Mouse (Mus musculus) hindbrain, embryonic 11.5 days (tissue): ENCODE results near the gene 2610528J11Rik. TPM values are rescaled to one million over a fixed set of nuclear protein-coding genes. Genes with fewer than 3 reads are reported as not detected.
"Not testable (repeated sequence)": the region's sequence is repeated elsewhere in the genome, so short reads cannot be mapped to it uniquely, and the experiment has no call there.

Experiments used
- ATAC-seq: fragments of 200-750 bp; cut with Nextera tagmentation; 2 replicates; pipeline ENCODE4 v1.8.0; 2017; ENCODE audit warnings: mild to moderate bottlenecking, moderate TSS enrichment, moderate library complexity; ENCODE audit not compliant: low FRiP score
- DNase-seq: peaks from one replicate; pipeline ENCODE4 v3.0.0-alpha.2; 2015; ENCODE audit warnings: low spot score
- H3K27ac ChIP-seq: fragments of 300-500 bp; sonication (generic); 2 replicates; pipeline ENCODE4 v1.5.1; 2014; ENCODE audit warnings: mild to moderate bottlenecking, low read depth, low read length
- H3K27me3 ChIP-seq: fragments of 300-500 bp; sonication (generic); 2 replicates; pipeline ENCODE4 v1.6.1; 2014; ENCODE audit warnings: mild to moderate bottlenecking, low read length, moderate library complexity, mixed read lengths; ENCODE audit not compliant: control insufficient read depth, insufficient read depth
- H3K36me3 ChIP-seq: fragments of 300-500 bp; sonication (generic); 2 replicates; pipeline ENCODE4 v1.6.1; 2014; ENCODE audit warnings: mild to moderate bottlenecking, low read length, moderate library complexity, mixed read lengths; ENCODE audit not compliant: control insufficient read depth, insufficient read depth
- H3K4me1 ChIP-seq: fragments of 300-500 bp; sonication (generic); replicated peaks from 2 replicates; pipeline ENCODE4 v1.6.1; 2014; ENCODE audit warnings: low read length, mixed read lengths; ENCODE audit not compliant: control insufficient read depth, insufficient read depth
- H3K4me2 ChIP-seq: fragments of 300-500 bp; sonication (generic); replicated peaks from 2 replicates; pipeline ENCODE4 v1.6.1; 2014; ENCODE audit warnings: mild to moderate bottlenecking, low read depth, low read length
- H3K4me3 ChIP-seq: fragments of 300-500 bp; sonication (generic); 2 replicates; pipeline ENCODE4 v1.5.1; 2014; ENCODE audit warnings: low read depth, low read length
- H3K9ac ChIP-seq: fragments of 300-500 bp; sonication (generic); 2 replicates; pipeline ENCODE4 v1.6.1; 2014; ENCODE audit warnings: low read depth, low read length
- H3K9me3 ChIP-seq: fragments of 300-500 bp; sonication (generic); 2 replicates; pipeline ENCODE4 v1.6.1; 2016; ENCODE audit warnings: low read length; ENCODE audit not compliant: control insufficient read depth
- WGBS: fragments of 180-500 bp; shearing (Covaris S2); extraction: QIAGEN DNeasy Blood & Tissue Kit; methylation state at CpG from one replicate; pipeline ENCODE4 v1.1.7; 2014; 5-methylcytosine and 5-hydroxymethylcytosine counted together
- polyA plus RNA-seq: library from polyadenylated mRNA; unstranded; fragments of >200 nt; fragmentation: Nextera tagmentation; extraction: Ambion mirVana; gene quantifications from 2 replicates; pipeline ENCODE4 v1.2.1, GENCODE M21; 2014

Gene 2610528J11Rik
- polyA plus RNA-seq, 1 experiment from 2014 or later = 2.1 TPM

DNA sequence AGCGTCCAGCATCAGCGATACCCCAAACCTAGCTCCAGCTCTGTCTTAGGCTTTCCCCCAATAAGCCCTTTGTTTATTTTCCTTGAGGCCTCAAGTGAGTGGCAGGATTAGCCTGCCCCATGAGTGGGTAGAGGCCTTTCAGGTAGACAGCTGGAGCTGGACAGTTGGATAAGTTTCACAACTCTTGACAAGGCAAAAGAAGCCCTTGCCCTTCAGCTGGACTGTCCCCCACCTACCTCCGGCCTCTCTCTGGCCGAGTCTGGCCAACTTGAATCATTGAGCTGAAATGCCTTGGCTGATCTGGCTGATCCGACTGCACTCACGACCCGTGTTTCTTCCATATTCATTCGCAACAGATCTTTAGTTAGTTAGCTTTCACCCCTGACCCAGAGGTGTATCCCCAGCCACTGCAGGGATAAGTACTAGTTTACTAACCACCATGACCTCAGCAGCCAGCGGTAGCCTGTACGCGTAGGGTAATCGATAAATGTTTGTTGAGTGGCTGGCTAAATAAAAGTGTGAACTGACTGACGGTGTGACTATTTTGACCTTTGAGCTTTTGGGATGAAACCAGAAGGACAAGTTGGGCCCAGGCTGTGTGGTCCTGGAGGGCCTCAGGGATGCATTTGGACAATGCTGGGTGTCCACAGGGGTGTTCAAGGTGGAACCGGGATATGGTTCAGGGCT is 17.8 kb downstream of the 2610528J11Rik start:
- no peaks in the 10 kb centered on the region for H3K9me3 ChIP-seq
- H3K27me3 ChIP-seq = peaks cover 4% of the 10 kb centered on the region; the same call in 1 of the 2 replicates
- no peak overlapping the region for H3K27ac ChIP-seq
- 77% methylated on average over 14 of the region's 14 CpGs for WGBS
- DNase-seq (no peak), ATAC-seq (no peak)
- H3K4me2 ChIP-seq = no peak overlapping the region
- no peak overlapping the region for H3K4me3 ChIP-seq
- H3K4me1 ChIP-seq = 0 out of 2 replicates have a peak, but pooled peaks cover 2% of the 10 kb centered on the region
- H3K9ac ChIP-seq = no peak overlapping the region
- no peaks in the 10 kb centered on the region for H3K36me3 ChIP-seq

DNA sequence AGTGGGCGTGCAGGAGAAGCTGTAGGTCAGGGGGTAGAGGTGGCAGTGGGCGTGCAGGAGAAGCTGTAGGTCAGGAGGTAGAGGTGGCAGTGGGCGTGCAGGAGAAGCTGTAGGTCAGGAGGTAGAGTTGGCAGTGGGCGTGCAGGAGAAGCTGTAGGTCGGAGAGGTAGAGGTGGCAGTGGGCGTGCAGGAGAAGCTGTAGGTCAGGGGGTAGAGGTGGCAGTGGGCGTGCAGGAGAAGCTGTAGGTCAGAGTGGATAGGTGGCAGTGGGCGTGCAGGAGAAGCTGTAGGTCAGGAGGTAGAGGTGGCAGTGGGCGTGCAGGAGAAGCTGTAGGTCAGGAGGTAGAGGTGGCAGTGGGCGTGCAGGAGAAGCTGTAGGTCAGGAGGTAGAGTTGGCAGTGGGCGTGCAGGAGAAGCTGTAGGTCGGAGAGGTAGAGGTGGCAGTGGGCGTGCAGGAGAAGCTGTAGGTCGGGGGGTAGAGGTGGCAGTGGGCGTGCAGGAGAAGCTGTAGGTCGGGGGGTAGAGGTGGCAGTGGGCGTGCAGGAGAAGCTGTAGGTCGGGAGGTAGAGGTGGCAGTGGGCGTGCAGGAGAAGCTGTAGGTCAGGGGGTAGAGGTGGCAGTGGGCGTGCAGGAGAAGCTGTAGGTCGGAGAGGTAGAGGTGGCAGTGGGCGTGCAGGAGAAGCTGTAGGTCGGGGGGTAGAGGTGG is 20.8 kb downstream of the 2610528J11Rik start:
- not testable (repeated sequence) for H3K4me1 ChIP-seq, H3K9me3 ChIP-seq, H3K27me3 ChIP-seq, ATAC-seq, H3K27ac ChIP-seq, H3K9ac ChIP-seq, H3K4me3 ChIP-seq, H3K36me3 ChIP-seq, DNase-seq, H3K4me2 ChIP-seq
- 91% methylated on average over 22 of the region's 23 CpGs for WGBS

DNA sequence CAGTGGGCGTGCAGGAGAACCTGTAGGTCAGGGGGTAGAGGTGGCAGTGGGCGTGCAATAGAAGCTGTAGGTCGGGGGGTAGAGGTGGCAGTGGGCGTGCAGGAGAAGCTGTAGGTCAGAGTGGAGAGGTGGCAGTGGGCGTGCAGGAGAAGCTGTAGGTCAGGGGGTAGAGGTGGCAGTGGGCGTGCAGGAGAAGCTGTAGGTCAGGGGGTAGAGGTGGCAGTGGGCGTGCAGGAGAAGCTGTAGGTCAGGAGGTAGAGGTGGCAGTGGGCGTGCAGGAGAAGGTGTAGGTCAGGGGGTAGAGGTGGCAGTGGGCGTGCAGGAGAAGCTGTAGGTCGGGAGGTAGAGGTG is 21.3 kb downstream of the 2610528J11Rik start:
- not testable (repeated sequence) for H3K4me2 ChIP-seq, H3K4me1 ChIP-seq, H3K27ac ChIP-seq, H3K9ac ChIP-seq, H3K36me3 ChIP-seq, H3K4me3 ChIP-seq, ATAC-seq, H3K9me3 ChIP-seq, H3K27me3 ChIP-seq
- peak; percentile 45 for DNase-seq
- WGBS = 86% methylated on average over 10 of the region's 10 CpGs

DNA sequence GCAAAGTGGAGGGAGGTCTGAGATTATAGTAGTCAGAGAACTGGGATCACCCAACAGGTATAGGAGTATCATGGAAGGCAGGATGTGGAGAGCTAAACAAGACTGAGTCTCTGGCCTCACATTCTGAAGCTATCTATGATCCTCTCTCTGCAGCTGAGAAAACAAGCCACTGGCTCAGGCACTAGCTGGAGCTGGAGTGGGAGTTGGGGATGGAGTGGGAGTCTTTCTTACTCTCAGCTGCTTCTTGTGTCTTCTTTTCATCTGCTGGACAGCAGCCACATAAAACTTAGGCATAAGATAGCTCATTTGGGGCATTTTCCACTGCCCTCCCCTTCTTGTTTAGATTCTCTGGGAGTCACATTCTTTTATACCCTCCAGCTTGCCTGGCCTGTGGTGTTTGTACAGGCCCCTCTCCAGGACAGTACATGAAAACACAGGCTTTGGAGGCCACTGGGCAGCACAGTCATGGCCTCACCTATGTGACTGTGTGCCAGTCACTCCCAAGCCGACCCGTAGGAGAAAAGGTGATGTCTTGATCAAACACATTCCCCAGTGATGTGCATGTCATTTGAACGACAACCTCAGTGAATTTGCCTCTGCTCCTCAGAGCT is 26.3 kb downstream of the 2610528J11Rik start:
- Histone ChIP-seq H3K4me2 (no peak overlapping the region), H3K27ac (no peak overlapping the region), H3K4me3 (no peak overlapping the region), H3K4me1 (no peaks in the 10 kb centered on the region), H3K9me3 (no peaks in the 10 kb centered on the region), H3K27me3 (no peaks in the 10 kb centered on the region), H3K9ac (no peak overlapping the region), H3K36me3 (no peaks in the 10 kb centered on the region)
- ATAC-seq = no peak
- 93% methylated on average over 3 of the region's 3 CpGs for WGBS
- DNase-seq = no peak

DNA sequence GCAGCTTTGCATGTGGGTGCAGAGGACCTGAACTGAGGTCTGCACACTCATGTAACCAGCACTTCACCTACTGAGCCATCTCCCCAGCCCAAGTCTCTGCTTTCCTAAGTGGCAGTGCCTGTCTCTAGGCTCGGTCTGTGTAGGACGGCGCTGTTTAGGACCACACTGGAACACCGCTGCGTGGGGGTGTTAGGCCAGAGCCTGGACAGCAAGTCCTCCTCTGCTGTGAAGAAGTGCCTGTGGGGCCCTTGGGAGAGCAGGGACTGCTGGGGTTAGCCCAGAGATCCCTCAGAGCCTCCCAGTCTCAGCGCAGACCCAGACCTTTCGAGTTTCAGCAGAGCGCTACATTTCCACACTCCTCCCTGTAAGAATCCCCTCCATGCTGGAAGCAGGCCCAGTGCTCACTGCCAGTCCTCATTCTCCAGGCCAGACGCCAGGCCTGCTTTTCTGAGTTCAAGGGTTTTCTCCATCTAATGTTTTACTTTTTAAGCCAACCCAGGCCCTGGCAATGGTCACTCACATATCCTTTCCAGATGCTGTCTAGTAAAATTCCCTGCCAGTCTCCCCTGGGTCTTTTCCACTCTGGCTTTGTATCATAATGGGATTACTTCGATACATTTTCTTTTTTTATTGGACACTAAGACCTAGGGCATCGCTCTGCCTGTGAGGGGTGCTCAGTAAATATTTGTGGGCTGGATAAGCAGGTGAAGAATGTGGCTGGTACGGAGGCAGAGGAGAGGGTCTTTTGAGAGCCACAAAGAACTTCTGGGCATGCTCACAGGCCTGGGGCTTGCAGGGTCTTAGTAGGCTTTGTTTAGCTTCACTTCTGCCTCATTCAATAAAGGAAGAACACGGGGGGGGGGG is 37.5 kb downstream of the 2610528J11Rik start:
- Histone ChIP-seq H3K4me3 (no peak overlapping the region), H3K27ac (no peak overlapping the region), H3K4me1 (no peaks in the 10 kb centered on the region), H3K9ac (no peak overlapping the region), H3K4me2 (no peak overlapping the region), H3K27me3 (no peaks in the 10 kb centered on the region), H3K36me3 (no peaks in the 10 kb centered on the region), H3K9me3 (no peaks in the 10 kb centered on the region)
- ATAC-seq (no peak), DNase-seq (no peak)
- 84% methylated on average over 13 of the region's 13 CpGs for WGBS

DNA sequence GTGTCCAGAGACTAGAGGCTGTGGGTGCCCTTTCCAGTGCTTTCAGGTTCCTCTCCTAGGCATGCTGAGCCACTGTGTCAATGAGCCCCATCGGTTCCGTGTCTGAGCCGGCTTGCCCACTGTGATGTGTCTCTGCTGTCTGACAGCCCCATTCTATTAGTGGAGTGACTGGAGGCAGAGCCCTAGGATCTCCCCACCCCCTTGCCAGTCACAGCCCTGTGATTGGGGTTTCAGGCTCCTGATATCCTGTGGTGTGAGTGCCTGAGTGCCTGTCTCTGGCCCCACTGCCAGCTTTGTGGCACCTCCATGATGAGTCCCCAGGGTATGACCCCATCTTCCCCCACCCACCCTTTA is 38.1 kb downstream of the 2610528J11Rik start:
- Histone ChIP-seq H3K36me3 (no peaks in the 10 kb centered on the region), H3K4me3 (no peak overlapping the region), H3K9ac (no peak overlapping the region), H3K4me1 (no peaks in the 10 kb centered on the region), H3K9me3 (no peaks in the 10 kb centered on the region), H3K27me3 (no peaks in the 10 kb centered on the region), H3K27ac (no peak overlapping the region), H3K4me2 (no peak overlapping the region)
- 59% methylated on average over 3 of the region's 3 CpGs for WGBS
- ATAC-seq (no peak; the same call in 1 of the 2 replicates), DNase-seq (no peak)

- DNase-seq = peak; percentile 79
- 34% methylated on average over 7 of the region's 7 CpGs for WGBS
Observed at GRCm38 (mm10) chr4:118566161-118566676, 39.4 kb downstream of the 2610528J11Rik start.

GRCm38 (mm10) chr4:118568709-118569108 is 41.9 kb downstream of the 2610528J11Rik start:
- H3K4me3 ChIP-seq = no peak overlapping the region
- no peak overlapping the region for H3K27ac ChIP-seq
- ATAC-seq = no peak
- H3K4me2 ChIP-seq = no peak overlapping the region
- H3K4me1 ChIP-seq = no peaks in the 10 kb centered on the region
- H3K27me3 ChIP-seq = 0 out of 2 replicates have a peak, but pooled peaks cover 3% of the 10 kb centered on the region
- no peaks in the 10 kb centered on the region for H3K9me3 ChIP-seq
- no peak overlapping the region for H3K9ac ChIP-seq
- no peaks in the 10 kb centered on the region for H3K36me3 ChIP-seq
- DNase-seq = no peak
- WGBS = 80% methylated on average over 10 of the region's 10 CpGs

More at GRCm38 (mm10) chr4:118566161-118566676, 39.4 kb downstream of the 2610528J11Rik start:
- Histone ChIP-seq H3K4me2 (no peak overlapping the region), H3K9ac (no peak overlapping the region), H3K36me3 (no peaks in the 10 kb centered on the region), H3K4me1 (no peaks in the 10 kb centered on the region), H3K9me3 (no peaks in the 10 kb centered on the region), H3K27me3 (no peaks in the 10 kb centered on the region), H3K4me3 (no peak overlapping the region), H3K27ac (no peak overlapping the region)
- ATAC-seq = 0 out of 2 replicates have a peak, but pooled peaks have one; percentile 22
